Mouse (Mus musculus): ENCODE results near the gene Slc6a17.

DNA sequence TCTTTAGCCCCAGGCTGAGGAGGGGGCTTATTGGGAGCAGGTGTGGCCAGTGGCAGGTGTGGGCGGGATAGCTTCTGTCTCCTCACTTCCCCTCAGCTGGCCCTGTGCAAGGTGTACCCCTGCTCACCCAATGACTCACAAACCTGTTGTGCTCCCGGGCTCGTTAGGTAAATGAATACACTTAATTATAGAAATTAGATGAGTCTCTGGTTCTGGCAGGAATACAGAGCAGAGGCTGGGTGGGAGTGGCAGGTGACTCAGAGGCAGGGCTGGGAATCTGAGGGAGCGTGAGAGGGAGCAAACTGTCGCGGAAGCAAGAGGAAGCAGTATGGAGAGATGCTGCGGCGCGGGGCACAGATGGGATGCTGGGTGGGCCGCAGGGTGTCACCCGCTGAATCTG, 75.6 kb downstream of the Slc6a17 start:
- TF ChIP-seq POLR2AphosphoS5 (IDR thresholded peaks at IDR 0.05; ENCODE audit: insufficient replicate concordance, low read depth, low read length) (no peak), CTCF (IDR thresholded peaks at IDR 0.05; ENCODE audit: low read depth, low read length) (no peak)

All from G1E (cell line).